Mouse (Mus musculus) central nervous system, embryonic 18 days (tissue): ENCODE measurements around the gene Ccl17. TPM values are rescaled to one million over a fixed set of nuclear protein-coding genes. Genes with fewer than 3 reads are reported as not detected.

ENCODE experiments used
- polyA plus RNA-seq: library from polyadenylated mRNA; depleted of rRNA; stranded (reverse); fragments of >200 nt; gene quantifications from 2 replicates; pipeline ENCODE4 v1.2.3, GENCODE M21; 2012; rRNA removed

Gene Ccl17
- 0.17 and 0.40 TPM in 2 replicates for polyA plus RNA-seq

DNA sequence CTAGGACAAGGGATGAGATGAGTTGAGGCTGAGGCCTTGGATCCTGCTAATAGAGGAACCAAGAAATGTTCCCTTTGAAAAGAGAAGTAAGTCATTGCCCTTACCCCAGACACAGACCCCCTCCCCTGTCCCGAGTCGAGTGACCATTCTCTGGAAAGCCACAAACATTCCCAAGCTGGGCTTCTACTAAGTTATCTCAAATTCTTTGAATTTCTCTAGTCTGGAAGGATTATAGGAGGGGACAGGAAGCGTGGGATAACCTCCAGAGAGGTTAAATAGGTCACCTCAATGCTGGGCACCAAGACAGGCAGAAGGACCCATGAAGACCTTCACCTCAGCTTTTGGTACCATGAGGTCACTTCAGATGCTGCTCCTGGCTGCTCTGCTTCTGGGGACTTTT is at the start of gene Ccl17:
TSS of gene Ccl17 (plus strand) at position 301 of the 400 bp plus-strand sequence.

DNA sequence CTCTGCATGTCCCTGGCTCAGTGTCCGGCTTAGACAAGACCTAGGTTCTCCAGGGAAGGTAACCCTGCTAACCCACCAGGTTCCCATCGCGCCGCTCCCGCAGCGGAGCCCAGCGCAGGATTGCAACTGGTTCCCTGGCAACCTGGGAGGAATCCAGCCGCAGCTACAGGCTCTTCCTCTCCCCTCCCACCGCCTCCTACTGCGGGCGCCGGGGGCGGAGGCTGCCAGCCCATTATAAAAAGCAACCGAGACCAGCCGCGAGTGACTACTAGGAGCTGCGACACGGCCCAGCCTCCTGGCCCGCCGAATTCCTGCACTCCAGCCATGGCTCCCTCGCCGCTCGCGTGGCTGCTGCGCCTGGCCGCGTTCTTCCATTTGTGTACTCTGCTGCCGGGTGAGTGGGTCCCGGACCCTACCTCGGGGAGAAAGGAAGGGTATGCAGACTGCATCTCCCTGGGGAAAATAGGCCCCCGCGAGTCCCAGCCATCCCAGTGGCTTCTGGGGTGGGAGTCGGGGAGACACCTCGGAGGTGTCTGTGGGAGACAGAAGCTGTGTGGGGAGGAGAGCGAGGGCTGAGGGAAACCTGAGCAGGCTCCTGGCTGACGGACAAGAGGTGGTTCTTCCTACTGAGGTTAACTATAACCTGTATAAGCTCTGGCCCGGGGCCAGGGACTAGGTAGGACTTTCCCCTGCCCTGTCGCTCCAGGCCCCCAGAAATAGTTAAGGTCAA is 38.1 kb upstream of the Ccl17 start, which contains the start of gene Cx3cl1:
TSS of gene Cx3cl1 (plus strand) at position 69 of the 730 bp plus-strand sequence.

DNA sequence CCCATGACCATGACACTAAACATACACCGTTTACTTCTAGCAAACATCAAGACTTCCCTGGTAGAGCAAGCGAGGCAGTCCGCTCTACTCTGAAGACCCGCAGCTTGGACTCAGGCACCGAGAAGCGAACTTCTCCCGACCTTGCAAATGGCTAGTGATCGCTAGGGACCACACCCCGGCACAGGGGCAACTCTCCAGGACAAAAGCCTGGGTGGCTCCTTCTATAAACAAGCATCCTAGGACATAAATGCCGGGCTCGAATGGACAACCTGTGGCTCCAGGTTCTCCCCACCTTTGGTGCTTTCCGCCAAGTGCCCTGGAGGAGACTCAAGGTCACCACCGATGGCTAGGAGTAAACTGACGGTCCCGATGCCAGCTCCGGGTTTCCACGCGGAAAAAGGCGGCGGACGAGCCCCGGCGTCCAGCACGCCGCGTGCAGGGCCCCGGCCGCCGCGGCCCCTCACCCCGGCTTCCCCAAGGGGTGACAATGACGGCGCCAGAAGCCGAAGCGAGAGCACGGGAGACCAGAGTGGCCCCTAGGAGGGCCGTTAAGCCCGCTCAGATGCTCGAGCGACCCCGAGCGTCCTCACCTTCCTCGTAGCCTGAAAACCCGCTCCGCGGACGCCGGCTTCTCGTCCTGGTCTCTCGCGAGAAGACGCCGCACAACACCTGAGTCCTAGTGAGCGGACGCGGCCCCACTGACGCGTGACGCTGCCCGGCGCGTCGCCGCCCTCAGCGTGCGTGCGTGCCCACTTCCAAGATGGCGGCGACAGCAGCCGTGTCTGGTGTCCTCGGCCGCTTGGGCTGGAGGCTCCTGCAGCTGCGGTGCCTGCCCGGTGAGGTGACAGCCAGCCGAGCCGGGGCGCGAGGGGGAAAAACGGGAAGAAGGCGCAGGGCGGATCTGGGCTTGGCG is 27.7 kb downstream of the Ccl17 start, which contains the start of the genes Coq9 and Ciapin1:
TSS of gene Coq9 (plus strand) at position 660 of the 913 bp plus-strand sequence.
TSS of gene Ciapin1 (minus strand) at position 697 of the 913 bp plus-strand sequence.

DNA sequence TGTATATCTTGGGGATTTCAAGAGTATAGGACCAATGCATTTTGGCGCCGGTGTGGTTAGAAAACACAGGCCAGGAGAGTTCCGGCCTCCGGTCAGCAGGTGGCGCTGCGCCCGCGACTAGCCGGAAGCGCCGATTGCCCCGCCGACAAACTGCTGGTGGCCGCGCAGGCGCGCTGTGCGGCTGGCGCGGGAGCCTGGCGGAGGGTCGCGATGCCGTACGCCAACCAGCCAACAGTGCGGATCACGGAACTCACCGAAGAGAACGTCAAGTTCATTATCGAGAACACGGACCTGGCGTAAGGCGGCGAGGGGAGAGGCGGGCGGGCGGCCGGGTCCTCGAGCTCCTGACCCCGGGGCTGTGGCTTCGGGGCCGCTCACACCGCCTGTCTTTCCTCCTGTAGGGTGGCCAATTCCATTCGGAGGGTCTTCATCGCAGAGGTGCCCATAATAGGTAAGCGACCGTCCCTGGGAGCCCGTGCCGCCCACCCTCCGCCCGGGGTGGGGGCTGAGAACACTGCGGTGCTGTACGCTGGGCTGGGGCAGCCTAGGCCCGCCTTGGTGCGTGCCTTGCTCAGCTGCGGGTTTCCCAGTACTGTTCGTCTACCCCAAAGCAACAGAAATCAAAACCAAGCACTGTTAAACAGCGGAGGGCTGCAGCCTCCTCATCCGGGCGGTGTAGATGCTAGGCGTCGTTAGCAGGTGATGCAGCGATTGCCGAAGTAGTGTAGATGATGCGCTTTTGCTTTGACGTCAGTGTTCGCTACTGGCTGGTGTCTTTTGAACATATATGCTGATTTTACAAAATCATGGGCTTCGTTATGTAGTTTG is 47.3 kb downstream of the Ccl17 start, which contains the start of gene Polr2c:
TSS of gene Polr2c (plus strand) at position 105 of the 828 bp plus-strand sequence.

Other genes starting within 250 kb of the Ccl17 start
- 26.4 and 27.6 TPM in 2 replicates for gene Rspry1, start 208.5 kb upstream of the Ccl17 start, polyA plus RNA-seq
- 51.6 and 57.7 TPM in 2 replicates for gene Fam192a, start 208.5 kb upstream of the Ccl17 start, polyA plus RNA-seq
- gene Arl2bp, start 143.9 kb upstream of the Ccl17 start, polyA plus RNA-seq: 182 and 196 TPM in 2 replicates
- gene Pllp, start 114.2 kb upstream of the Ccl17 start, polyA plus RNA-seq: 3.9 and 5.1 TPM in 2 replicates
- not detected in 2 replicates for gene Ccl22, start 64.9 kb upstream of the Ccl17 start, polyA plus RNA-seq
- 58.1 and 65.6 TPM in 2 replicates for gene Cx3cl1, start 38.4 kb upstream of the Ccl17 start, polyA plus RNA-seq
- 55.4 and 57.2 TPM in 2 replicates for gene Coq9, start 27.9 kb downstream of the Ccl17 start, polyA plus RNA-seq
- 58.0 and 61.1 TPM in 2 replicates for gene Ciapin1, start 27.9 kb downstream of the Ccl17 start, polyA plus RNA-seq
- 111 and 114 TPM in 2 replicates for gene Polr2c, start 47.0 kb downstream of the Ccl17 start, polyA plus RNA-seq
- 118 and 120 TPM in 2 replicates for gene Dok4, start 65.9 kb downstream of the Ccl17 start, polyA plus RNA-seq
- 5.9 and 6.8 TPM in 2 replicates for gene Ccdc102a, start 107.6 kb downstream of the Ccl17 start, polyA plus RNA-seq
- 0.13 TPM in 2 replicates for gene Adgrg5, start 113.2 kb downstream of the Ccl17 start, polyA plus RNA-seq
- gene Adgrg1, start 164.3 kb downstream of the Ccl17 start, polyA plus RNA-seq: 235 and 266 TPM in 2 replicates
- gene Adgrg3, start 207.2 kb downstream of the Ccl17 start, polyA plus RNA-seq: 1.5 and 2.0 TPM in 2 replicates
- gene Drc7, start 244.7 kb downstream of the Ccl17 start, polyA plus RNA-seq: 3.4 and 4.0 TPM in 2 replicates